Comparison of ENCODE assay signal across 8 mouse cellular contexts in the genomic region with DNA sequence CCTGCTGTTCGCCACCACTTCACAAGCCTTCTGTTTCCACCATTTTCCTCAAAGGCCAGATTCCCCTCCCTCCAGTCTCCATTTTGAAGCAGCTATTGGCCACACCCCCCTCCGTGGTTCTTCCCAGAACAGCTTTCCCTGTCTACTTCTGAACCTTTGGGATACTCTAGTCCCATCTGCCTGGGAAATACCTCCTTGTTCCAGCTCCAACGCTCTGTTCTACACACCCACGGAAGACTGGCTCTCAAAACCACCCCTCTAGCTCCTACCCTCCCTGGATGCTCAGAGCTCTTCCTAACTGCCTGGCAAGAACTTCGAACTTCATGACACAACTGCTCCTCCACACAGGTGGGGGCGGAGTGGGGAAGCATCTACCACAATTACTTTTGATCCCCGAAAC. TPM values are rescaled to one million over a fixed set of nuclear protein-coding genes. Genes with fewer than 3 reads are reported as not detected.
DNase-seq lines count a peak whose midpoint lies in the region; ATAC-seq lines count a peak whose summit lies in the region.

No protein-coding gene starts in this region.

- ATAC-seq in lung, embryonic 16.5 days (ENCODE audit: low read depth), result no peak
- no peak for ATAC-seq in limb, embryonic 13.5 days (ENCODE audit: low FRiP score, low read depth)

- peaks cover 21% of the 10 kb centered on the region for H3K4me1 ChIP-seq in lung, embryonic 16.5 days (replicated peaks; ENCODE audit: control insufficient read depth, insufficient read depth, low read length)
- H3K4me1 ChIP-seq in limb, embryonic 13.5 days, result peaks cover 44% of the 10 kb centered on the region

- 80% methylated on average over 7 of the region's 7 CpGs for WGBS in lung, embryonic 16.5 days
- 83% methylated on average over 7 of the region's 7 CpGs for WGBS in limb, embryonic 13.5 days

- H3K27ac ChIP-seq in lung, embryonic 16.5 days (ENCODE audit: low read length), result no peak overlapping the region
- no peak overlapping the region; the same call in 1 of the 2 replicates for H3K27ac ChIP-seq in limb, embryonic 13.5 days

- H3K4me3 ChIP-seq in lung, embryonic 16.5 days (ENCODE audit: low read length), result no peak overlapping the region
- H3K4me3 ChIP-seq in limb, embryonic 13.5 days, result peak overlapping the region; percentile 82

- DNase-seq in lung, postnatal 25 days (ENCODE audit: low spot score), result no peak
- DNase-seq in frontal cortex, postnatal 14 days (ENCODE audit: low spot score in 2 of 2), result peak; percentile 18 to 35
- DNase-seq in right cerebral cortex, postnatal 36 days (ENCODE audit: low spot score in 2 of 2), result peak; percentile 39 to 63
- no peak for DNase-seq in urinary bladder, postnatal 4 days (ENCODE audit: low spot score in 2 of 2)
- no peak for DNase-seq in testis, postnatal 14 days (ENCODE audit: low spot score)
- DNase-seq in cerebellum, adult 11 months, result no peak

- H3K9ac ChIP-seq in lung, embryonic 16.5 days (ENCODE audit: low read length), result no peak overlapping the region
- H3K9ac ChIP-seq in limb, embryonic 13.5 days, result peak overlapping the region; percentile 36; the same call in 1 of the 2 replicates

- H3K27me3 ChIP-seq in lung, embryonic 16.5 days (ENCODE audit: control insufficient read depth, insufficient read depth, low read depth, low read length), result no peaks in the 10 kb centered on the region
- no peaks in the 10 kb centered on the region for H3K27me3 ChIP-seq in limb, embryonic 13.5 days

- H3K36me3 ChIP-seq in lung, embryonic 16.5 days (ENCODE audit: control insufficient read depth, insufficient read depth, low read length), result no peaks in the 10 kb centered on the region
- peaks cover 6% of the 10 kb centered on the region for H3K36me3 ChIP-seq in limb, embryonic 13.5 days

- H3K9me3 ChIP-seq in lung, embryonic 16.5 days (ENCODE audit: control insufficient read depth, low read length), result no peaks in the 10 kb centered on the region
- no peaks in the 10 kb centered on the region for H3K9me3 ChIP-seq in limb, embryonic 13.5 days

- H3K4me2 ChIP-seq in lung, embryonic 16.5 days (ENCODE audit: low read depth, low read length), result peak overlapping the region; percentile 21
- peak overlapping the region; percentile 79 for H3K4me2 ChIP-seq in limb, embryonic 13.5 days (replicated peaks)

RNA-seq across cellular contexts. Expression of gene Gga2, which starts 2.0 kb away (rescaled TPM):
- polyA plus RNA-seq in lung, embryonic 16.5 days (2015; fragmentation: Nextera tagmentation; extraction: Ambion mirVana), result 65.7 and 67.3 TPM in 2 replicates
- 123 and 127 TPM in 2 replicates for polyA plus RNA-seq in limb, embryonic 13.5 days (2015; fragmentation: Nextera tagmentation; extraction: Ambion mirVana)

RNA-seq across cellular contexts. Expression of gene Cog7, which starts 37.5 kb away (rescaled TPM):
- polyA plus RNA-seq in lung, embryonic 16.5 days (2015; fragmentation: Nextera tagmentation; extraction: Ambion mirVana), result 26.1 and 30.7 TPM in 2 replicates
- 22.2 and 23.6 TPM in 2 replicates for polyA plus RNA-seq in limb, embryonic 13.5 days (2015; fragmentation: Nextera tagmentation; extraction: Ambion mirVana)

RNA-seq across cellular contexts. Expression of gene Ubfd1, which starts 48.0 kb away (rescaled TPM):
- 43.5 and 44.4 TPM in 2 replicates for polyA plus RNA-seq in lung, embryonic 16.5 days (2015; fragmentation: Nextera tagmentation; extraction: Ambion mirVana)
- polyA plus RNA-seq in limb, embryonic 13.5 days (2015; fragmentation: Nextera tagmentation; extraction: Ambion mirVana), result 71.3 and 76.5 TPM in 2 replicates

RNA-seq across cellular contexts. Expression of gene Ears2, which starts 48.1 kb away (rescaled TPM):
- polyA plus RNA-seq in lung, embryonic 16.5 days (2015; fragmentation: Nextera tagmentation; extraction: Ambion mirVana), result 12.2 and 12.8 TPM in 2 replicates
- polyA plus RNA-seq in limb, embryonic 13.5 days (2015; fragmentation: Nextera tagmentation; extraction: Ambion mirVana), result 15.4 and 16.2 TPM in 2 replicates

Comparison
In these comparisons a context has a peak if more than half of its experiments do, and no peak if none do; other contexts are left out.
1. DNase-seq: peak in frontal cortex, postnatal 14 days (2 of 2) and right cerebral cortex, postnatal 36 days (2 of 2); none in lung, postnatal 25 days (single experiment), urinary bladder, postnatal 4 days (0 of 2), testis, postnatal 14 days (single experiment) and cerebellum, adult 11 months (single experiment).